Mouse (Mus musculus): ENCODE measurements around the gene Unc13d.

The Unc13d gene

DNA sequence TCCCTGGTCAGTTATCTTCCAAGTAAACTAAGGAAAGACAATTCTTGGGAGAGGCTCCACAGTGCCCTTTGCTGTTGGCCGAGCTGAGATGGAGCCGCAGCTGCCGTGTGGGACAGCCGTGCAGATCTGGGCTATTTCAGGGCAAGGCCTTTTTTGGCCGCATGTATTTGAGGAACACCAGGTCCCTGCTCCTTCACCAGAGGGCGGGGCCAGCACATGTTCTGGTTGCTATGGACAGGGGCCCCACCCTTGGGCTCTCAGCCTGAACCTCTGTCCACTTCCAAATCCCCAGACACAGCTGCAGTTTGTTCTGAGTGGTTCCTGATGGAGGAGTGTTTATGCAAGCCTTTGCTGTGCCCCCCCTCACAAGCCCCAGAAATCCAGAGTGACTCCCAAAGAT is 22.6 kb upstream of the Unc13d start:
- in situ Hi-C loops (cut with MboI, MseI): no loop called here

DNA sequence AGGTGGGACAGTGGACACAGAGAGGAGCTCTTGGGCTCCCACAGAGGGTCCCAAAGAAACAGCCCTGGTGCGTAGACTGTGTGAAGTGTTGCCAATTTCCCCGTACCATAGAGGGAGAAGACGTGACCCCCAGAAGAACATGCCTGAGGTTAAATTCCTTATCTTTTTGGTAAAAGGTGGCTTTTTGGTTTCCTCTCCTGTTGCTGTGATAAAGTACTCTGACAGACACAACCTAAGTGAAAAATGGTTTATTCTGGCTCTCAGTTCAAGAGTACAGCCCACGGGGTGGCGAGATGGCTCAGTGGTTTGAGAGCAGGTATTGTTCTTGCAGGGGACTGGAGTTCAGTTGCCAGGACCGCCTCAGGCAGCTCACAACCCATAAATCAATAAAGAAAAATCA is 21.7 kb upstream of the Unc13d start:
- in situ Hi-C loops (cut with MboI, MseI): no loop called here

DNA sequence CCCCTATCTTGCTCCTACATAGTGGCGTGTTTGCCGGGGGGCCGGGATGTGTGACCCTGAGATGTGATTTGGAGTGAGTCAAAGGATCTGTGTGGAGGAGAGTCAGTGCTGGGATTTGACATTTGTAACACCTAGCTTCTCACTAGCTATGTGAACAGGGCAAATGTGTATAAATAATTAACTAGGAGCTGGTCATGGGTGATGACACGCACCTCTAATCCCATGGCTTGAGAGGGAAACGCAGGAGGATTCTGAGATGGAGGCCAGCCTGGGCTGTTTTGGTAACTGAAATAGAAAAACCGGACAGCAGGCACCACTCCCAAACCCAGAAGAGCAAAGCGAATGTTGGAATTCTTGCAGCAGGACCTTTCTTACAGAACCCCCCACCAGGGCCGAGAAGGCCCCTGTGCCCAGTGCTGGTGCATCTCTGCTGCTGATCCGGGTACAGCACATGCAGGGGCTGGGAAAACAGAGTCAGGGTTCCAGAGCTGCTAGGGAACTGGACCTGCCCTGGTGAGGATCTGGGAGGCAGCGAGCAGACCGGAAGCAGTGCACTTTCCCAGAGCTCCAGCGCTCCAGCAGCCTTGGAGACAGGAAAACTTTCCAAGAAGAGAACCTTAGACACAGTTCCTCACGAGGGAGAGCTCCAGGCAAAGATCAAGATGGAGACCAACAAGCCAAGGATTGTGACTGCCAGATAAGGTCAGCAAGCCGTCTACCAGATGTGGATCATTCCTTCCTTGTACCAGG is 21.1 kb upstream of the Unc13d start:
- in situ Hi-C loops (cut with MboI, MseI): no loop called here

DNA sequence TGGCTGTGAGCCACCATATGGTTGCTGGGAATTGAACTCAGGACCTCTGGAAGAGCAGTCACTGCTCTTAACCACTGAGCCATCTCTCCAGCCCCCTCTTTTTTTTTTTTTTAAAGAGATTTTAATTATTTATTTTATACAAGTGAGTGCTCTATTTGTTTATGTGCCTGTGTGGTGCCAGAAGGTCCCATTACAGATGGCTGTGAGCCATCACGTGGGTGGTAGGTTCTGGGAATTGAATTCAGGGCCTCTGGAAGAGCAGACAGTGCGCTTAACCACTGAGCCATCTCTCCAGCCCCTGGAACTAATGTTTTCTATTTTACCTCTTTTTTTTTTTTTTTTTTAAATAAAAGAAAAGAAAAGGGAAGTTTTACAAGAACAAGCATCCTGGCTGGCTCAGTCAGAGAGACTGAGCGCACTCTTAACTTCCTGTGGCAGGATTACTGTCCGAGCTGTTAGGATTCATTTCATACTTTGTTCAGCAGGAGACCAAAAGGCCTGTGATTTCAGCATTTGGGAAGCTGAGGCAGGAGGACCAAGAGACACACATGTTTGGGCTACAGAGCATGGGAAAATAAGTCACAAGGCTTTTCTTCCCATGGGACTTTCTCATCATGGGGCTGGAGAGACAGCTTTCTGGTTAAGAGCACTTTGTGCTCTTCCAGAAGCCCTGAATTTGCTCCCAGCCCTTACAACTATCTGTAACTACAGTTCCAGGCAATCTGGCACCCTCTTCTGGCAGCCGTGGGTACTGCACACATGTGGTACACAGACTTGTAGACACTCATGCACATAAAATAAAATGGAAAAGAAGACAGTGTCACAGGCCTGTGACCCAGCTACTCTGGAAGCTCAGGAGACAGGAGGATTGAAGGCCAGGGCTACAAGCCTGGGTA is 18.7 kb upstream of the Unc13d start:
- in situ Hi-C loops (cut with MboI, MseI): no loop called here

DNA sequence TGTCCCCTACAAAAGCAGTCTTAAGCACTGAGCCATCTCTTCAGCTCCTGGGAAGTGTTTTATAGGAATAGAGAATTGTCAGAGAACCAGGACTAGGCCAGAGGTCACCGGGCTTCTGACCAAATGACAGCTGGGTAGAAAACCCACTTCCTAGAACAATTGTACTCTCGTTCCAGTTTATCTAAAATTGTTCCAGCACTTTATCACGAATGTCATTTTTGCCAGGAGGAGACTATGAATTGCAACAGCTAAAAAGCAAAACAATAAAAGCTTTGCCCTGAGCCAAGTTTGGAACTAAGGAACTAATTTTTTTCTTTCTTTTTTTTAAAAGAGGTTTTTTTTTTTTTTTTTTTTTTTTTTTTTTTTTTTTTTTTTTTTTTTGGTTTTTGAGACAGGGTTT is 17.8 kb upstream of the Unc13d start:
- in situ Hi-C loops (cut with MboI, MseI): no loop called here

DNA sequence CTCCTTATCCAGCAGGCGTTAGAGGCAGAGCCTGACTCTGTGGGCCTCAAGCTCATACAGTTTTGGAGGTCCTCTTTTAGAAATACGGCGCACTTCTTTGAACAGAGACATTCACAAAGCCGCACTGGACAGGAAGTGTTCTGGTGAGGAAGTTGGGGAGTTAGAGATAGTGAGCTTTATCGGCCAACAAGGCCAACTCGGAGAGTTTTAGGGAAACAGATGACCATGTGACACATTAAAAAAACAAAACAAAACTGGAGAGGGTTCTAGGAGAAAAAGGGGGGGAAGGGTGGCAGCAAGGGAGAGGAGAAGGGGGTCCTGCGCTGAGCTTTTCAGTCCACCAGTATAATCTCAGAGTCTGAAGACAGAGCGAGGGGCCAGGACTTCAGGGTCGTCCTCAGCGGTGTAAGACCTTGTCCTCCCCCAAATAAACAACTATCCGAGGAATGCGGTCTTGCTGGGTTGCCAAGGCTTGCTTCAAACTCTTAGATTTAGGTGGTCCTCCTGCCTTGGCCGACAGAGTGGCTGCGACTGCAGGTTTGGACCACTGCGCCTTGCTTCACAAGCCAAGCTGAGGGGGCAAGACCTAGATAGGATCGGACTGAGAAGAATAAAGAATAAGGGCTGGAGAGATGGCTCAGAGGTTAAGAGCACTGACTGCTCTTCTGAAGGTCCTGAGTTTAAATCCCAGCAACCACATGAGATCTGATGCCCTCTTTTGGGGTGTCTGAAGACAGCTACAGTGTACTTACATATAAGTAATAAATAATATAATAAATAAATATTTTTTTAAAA is 16.2 kb upstream of the Unc13d start:
- in situ Hi-C loops (cut with MboI, MseI): loop anchor here (5.0 kb wide), 1 partner anchor 38 kb away; the partner anchor contains the start of gene Trim65

DNA sequence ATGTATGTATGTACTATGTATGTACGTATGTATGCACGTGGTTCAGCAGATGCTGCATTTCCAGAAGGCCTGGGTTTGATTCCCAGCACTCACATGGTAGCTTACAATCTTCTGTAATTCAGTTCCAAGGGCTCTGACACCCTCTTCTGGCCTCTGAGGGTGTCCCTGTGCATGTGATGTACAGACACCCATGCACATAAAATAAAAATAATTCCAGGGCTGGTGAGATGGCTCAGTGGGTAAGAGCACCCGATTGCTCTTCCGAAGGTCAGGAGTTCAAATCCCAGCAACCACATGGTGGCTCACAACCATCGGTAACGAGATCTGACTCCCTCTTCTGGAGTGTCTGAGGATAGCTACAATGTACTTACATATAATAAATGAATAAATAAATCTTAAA is 15.2 kb upstream of the Unc13d start:
- in situ Hi-C loops (cut with MboI, MseI): loop anchor here (5.0 kb wide), 1 partner anchor 39 kb away; the partner anchor contains the start of gene Trim65

DNA sequence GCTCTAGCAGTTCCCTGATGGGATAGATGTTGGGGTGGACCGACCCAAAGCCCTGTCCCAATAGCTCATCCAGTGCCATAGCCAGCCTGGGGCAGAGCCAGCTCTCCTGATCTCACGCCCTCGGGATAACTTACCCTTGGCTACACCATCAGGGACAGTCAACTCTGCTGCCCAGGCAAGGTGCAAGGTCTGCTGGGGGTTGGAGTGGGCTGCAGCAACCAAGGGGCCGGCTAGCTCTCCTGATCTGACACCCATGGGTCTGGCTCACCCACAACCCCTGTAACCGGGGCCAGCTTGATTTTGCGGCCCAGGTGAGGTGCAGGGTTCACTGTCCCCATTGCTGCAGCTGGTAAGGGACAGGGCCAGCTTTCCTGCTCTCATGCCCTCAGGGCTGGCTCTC is 13.8 kb upstream of the Unc13d start:
- in situ Hi-C loops (cut with MboI, MseI): loop anchor here (5.0 kb wide), 1 partner anchor 41 kb away; the partner anchor contains the start of gene Trim65

DNA sequence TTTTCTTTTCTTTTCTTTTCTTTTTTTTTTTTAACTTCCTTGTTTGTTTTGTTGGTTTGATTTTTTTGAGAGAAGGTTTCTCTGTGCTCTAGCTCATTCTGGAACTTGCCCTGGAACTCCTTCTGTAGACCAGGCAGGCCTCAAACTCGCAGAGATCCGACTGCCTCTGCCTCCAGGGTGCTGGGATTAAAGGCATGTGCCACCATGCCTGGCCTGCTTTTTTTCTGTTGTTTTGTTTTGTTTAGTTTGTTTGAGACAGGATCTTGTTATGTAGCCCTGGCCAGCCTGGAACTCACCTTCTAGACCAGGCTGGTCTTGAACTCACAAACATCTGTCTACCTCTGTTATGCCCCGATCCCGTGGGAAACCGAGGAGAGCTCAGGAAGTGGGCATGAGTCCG is 11.8 kb upstream of the Unc13d start:
- in situ Hi-C loops (cut with MboI, MseI): no loop called here

DNA sequence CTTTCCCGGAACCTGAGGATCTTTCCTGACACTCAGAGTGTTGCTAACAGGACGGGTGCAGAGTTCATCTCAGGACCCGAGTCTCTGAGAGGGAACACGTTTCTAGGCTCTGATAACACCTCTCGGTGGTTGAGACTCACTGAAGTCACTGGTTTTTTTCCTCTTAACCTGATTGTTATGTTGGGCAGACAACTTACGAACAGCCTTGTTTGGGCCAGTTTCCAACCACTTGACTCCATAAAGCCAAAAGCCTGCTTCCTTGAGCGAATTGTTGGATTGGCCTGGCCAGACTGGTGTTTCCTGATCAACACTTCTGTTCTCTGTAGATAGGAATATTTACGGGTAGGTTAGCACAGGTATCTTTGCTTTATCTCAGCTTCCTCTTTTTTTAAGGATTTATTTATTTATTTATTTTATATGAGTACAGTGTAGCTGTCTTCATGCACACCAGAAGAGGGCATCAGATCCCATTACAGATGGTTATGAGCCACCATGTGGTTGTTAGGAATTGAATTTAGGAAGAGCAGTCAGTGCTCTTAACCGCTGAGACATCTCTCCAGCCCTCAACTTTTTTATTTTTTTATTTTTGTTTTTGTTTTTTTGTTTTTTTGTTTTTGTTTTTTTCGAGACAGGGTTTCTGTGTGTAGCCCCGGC is 11.1 kb upstream of the Unc13d start:
- in situ Hi-C loops (cut with MboI, MseI): no loop called here

DNA sequence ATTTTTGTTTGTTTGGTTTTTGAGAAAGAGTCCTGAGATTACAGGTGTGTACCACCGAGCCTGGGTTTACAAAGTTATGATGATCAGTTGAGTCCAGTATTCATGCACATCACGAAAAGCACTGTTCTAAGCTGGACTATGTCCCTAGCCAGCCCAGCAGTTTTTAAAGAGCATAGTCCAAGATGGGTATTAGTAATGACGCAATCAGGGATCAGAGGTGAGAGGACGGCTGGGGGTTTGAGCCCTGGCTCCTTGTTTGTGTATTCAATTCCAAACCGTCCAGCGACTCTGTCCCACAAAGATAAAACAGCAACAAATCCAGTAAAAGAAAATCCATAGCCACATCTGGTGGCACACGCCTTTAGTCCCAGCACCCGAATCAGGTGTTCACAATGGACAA is 10.4 kb upstream of the Unc13d start:
- in situ Hi-C loops (cut with MboI, MseI): no loop called here

DNA sequence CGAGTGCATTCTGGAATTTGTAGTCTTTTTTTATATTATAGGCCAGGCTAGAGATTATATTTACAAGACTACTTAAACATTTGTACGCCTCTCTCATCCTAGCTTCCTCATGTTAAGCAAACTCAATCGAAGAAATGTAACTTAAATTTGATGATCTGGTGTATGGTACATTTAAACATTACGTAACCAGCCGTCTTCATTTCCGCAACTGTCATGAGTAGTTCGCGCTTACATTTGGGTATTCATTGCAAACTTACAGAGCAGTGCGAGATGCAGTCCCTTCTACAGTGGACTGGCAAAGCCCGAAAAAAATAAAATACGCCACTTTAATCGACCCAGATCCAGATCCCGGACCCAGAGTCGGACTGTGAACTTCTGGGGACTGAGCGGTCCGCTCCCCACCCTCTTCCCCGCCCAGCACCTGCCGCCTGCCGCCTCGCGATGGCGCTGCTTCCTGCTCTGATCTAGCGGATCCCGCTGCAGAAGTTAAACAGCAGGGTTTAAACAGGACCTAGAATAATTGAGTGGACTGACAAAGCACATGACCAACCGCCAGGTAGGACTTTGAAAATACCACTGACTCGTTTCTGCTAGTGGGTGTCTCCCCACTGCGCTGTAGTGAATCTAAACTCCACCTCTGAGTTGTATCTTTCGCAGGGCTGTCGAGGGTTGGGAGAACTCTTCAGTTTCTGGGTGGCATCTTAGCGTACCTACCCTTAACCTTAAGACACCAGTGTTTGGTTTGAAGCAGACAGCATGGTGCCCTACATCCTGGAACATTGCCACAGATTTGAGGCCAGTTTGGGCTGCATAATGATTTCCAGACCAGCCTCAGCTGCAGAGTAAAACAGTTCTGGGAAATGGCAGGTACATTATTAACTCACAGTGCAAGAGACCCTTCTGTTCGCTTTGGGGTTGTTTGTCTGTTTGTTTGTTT is 9.7 kb upstream of the Unc13d start:
- in situ Hi-C loops (cut with MboI, MseI): no loop called here

DNA sequence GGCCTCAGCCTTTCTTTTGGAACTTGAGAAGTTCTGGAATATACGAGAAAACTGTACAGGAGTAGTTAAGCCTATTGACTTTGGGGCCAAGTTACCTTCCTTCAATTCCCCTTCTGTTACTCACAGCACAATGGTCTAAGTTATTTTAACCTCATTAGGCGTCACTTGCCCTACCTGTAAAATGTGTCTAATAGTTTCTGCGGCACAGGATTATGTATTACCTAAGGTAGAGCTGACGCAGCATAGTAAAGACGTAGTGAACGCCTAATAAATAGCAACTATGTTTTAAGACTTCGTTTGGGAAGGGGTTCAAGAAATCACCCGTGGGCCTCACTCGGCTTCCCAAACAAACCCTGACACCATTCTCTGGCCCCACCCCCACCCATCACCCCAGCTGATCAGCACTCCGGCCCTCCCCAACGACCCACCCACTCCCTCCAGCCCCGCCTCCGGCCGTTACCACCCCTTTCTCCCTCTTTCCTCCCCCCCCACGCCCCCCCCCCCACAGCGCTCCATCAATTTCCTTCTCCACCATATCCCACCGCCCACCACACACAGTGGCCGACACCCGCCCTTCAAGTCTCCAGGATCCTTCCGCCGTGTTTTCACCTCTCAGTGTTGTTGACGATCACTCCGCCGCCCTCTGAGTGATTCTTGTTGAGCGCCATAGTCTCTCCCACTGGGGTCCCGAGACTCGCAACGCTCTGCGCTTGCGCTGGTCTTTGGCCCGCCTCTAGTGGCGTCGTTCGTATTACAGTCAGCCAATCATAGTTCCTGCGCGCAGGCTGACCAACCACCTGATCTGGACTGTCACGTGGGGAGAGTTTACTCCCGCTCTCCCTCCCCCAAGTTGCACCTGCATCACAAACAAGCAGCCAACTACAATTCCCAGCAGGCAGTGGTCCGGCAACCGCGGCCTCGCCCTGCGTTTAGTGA is 8.8 kb upstream of the Unc13d start, which contains the start of gene Wbp2:
Gene Wbp2 (minus strand): TSS at position 738 of the 936 bp plus-strand sequence.
- in situ Hi-C loops (cut with MboI, MseI): no loop called here

DNA sequence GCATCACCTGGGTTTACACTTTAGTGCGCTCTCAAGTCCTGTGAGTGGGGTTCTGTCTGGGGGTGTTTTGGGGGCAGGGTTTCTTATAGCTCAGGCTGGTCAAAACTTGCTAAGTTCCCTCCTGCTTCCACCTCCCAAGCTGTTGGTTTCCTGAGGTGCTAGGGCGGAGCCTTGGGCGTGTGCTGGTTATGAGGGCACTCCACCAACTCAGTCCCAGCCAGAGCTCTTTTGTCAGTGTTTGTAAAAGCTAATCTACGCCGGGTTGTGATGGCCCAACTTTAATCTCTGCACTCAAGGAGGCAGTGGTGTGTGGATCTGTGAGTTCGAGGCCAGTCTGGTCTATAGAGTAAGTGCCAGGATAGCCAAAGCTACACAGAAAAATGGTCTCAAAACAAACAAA is 6.4 kb upstream of the Unc13d start:
- in situ Hi-C loops (cut with MboI, MseI): no loop called here

DNA sequence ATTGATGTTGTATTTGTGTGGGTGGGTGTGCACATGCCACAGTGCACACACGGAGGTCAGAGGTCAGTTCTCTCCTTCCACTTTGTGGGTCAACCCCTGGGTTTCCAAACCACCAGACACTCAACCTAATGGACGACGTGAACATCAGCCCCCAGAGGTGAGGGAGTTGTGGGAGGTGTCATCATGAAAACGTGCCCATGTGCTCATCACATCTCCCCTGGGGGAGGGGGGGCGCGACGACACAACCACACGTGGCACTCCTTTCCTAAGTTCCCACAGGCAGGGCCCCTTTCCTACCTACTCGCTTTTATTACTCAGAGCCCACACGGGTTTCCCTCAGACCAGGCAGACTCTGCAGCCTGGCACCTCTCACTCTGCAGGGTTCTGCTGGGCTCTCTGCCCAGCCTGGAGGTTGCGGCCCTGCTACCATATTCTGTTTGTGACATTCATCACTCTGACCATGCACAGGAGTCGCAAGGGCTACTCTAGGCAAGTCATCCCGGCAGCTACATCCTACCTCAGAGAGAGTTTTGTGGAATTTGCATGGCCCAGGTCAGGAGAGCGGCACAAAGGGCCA is 5.4 kb upstream of the Unc13d start:
- in situ Hi-C loops (cut with MboI, MseI): no loop called here

DNA sequence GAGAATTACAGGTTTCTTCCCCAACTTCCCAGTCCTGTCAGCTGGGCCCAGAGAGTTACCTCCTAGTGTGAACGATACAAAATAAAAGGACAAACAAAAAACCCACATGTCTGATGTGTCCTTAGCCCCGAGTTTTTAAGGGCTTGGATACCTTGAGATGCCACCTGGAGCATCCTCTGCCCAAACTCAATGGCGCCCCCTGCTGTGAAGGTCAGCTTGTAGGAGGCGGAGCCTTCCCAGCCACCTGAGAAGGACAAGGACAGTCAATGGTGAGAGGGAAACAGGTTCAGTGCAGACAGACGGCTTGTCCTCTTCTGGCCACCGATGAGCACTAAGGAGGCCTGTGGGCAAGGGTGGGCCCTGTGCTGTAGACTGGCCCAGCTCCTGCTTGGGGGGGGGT is 3.3 kb upstream of the Unc13d start:
- in situ Hi-C loops (cut with MboI, MseI): no loop called here

DNA sequence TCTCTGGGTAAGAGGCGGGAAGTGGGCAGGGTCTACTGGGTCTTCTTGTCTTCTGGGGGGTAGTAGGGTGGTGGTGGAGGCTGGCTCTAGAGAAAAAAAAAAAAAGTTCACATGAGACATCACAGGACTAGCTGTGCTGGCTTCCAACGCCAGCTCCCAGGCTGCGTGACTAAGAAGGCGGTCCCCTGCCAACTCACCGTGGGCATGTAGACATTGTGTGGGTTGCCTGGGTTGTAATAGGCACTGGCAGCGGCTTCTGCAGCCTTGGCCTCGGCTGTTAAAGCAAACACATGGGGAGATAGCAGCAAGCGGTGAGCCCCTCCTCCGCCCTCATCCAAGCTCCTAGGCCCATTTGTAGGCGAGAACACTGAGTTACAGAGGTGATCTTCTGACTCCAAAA is 1.8 kb upstream of the Unc13d start:
- in situ Hi-C loops (cut with MboI, MseI): no loop called here

DNA sequence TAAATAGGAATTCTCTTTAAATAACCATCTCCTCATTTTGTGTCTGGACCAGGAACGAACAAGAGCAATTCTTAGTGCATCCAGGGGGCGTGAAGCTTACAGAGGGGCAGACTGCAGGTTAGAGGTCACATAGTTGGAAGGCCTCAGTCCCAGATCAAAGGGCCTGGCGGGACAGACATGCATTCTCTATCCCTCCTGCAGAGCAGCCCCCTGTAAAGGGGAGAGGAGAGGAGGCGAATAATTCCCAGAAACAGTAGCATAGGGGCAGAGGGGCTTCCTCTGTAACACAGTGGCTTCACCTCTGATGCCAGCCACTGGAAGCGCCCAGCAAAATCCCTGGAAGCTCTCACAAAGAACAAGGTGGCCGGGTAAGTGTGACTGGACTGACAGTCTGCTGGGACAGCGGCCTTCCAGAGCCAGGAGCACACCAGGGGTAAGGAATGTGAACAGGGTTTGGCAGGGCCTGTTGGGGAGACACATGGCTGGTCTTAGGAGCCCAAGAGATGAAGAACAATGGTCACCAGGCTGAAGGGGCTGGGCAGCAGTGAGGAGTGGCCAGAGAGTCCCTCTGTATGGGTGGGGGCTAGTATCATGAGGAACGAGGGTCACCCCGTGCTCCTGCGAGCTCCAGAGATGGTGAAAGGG is 1.0 kb upstream of the Unc13d start:
- in situ Hi-C loops (cut with MboI, MseI): no loop called here
